Mouse (Mus musculus) spleen, adult 12 weeks (tissue): ENCODE measurements around the gene Efhd1.

Experiments
- DNase-seq: peaks from one replicate; pipeline ENCODE4 v3.0.0; 2022; ENCODE audit warnings: low spot score

Gene Efhd1

GRCm38 (mm10) chr1:87270204-87270603 is 6.0 kb downstream of the Efhd1 start:
- DNase-seq, result no peak

GRCm38 (mm10) chr1:87270641-87271467 is 6.7 kb downstream of the Efhd1 start:
- no peak for DNase-seq

DNA sequence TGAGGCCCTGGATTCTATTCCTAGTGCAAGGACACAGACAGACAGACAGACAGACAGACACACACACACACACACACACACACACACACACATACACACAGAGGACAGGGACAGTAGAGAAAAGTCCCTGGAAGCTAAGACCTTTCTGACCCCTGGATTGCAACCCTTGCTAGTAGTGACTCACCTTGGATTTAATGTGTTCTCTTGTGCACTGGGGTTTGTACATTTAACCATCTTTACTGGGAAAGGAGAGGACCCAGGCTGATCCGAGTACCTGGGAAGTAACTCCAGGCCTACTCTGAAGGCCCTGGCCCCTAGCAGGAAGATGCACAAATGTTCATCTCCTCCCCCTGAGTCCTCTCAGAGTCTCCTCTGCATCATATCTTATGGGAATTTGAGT is 7.4 kb downstream of the Efhd1 start:
- no peak for DNase-seq

DNA sequence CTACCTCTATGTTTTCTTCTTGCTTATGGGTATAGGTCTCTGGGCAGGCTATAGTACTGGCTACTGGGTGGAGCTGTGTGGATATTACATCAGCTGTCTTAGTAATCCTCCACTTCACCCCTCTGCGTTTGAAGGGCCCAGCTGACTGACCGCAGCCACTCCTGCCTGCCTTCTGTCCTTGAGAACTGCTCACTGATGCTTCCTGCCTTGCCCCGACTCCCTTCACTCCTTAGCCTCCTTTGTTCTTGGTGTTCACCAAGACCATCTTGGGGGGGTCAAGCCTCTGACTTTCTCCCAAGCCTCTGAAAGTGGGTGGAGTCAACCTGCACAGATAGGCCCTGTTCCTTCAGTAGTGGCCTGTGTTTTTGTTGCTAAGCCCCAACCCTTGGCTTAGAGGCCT is 8.3 kb downstream of the Efhd1 start:
- no peak for DNase-seq

- DNase-seq, result no peak
Measured at GRCm38 (mm10) chr1:87273514-87273942, 9.4 kb downstream of the Efhd1 start.

DNA sequence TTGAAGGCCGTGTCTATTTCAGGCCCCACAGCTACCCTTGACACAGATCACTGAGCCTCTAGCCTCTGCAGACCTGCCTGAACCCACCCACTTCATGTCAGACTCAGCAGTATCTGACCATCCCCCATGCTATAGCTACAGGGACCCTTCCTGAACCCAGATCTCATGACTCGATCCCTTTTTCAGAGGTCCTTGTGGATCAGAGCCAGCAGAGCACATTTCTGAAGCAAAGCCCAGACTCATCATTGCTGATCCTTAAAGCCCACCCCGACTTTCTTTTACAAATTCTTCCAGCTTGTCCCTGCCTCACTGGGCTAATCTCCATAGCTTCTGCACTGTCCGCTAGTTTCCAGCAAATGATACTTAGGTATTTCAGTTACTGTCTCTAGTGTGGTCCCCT is 10.0 kb downstream of the Efhd1 start:
- no peak for DNase-seq

DNA sequence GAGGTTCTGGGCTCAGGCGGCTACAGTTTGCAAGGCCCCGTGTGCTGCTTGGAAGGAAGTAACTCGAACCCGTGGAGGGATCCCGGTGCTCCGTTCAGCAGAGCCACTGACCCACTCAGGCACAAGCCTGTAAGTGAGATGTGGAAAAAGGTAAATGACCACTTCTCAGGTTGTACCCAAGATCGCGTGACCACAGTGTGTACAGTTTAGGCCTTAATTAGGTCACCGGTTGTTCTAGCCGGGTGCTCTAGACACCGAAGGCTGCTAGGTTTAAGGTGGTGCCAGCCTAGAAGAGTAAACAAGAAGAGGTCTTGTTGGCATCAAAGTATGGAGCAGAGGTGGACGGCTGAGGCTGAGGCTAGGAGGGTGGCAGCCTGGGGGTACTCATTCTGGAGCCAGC is 11.0 kb downstream of the Efhd1 start:
- no peak for DNase-seq

GRCm38 (mm10) chr1:87276056-87276455 is 11.9 kb downstream of the Efhd1 start:
- DNase-seq, result no peak

DNA sequence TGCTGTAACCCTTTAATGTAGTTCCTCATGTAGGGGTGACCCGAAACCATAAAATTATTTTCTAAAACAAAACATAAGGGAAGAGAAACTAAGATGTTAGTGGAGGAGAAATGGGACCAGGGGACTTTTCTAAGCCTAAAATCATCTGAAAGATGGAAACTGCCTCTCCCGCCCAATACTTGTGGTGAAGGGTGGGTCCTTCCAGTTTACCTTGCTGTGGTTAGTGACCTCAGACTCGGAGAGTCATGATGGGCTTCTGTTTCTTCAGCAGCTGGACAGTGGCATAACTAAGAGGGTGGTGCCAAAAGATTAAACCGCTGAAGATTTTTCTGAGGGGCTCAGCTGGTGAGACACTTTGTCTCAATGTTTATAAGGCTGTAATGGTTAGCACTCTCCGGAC is 16.1 kb downstream of the Efhd1 start:
- no peak for DNase-seq

- DNase-seq, result no peak
Measured at GRCm38 (mm10) chr1:87281599-87282412, 17.6 kb downstream of the Efhd1 start.

DNA sequence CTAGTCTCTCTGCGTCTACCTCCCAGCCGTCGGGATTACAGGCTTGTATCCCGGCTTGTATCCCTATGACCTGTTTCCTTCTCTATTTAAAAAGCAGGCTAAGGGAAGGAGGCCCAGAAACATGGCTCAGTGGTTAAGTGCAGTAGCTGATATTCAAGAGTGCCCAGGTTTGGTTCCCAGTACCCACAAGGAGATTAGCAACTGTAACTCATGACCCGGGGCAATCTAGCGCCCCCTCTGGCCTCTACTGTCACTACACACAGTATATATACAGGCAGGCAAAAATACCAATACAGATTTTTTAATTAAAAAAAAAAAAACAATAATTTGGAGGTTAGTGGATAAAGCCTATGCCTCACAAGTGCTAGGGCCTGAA is 18.2 kb downstream of the Efhd1 start:
- DNase-seq, result no peak

- DNase-seq, result no peak
Measured at GRCm38 (mm10) chr1:87283410-87283960, 19.3 kb downstream of the Efhd1 start.

GRCm38 (mm10) chr1:87287105-87287504 is 22.9 kb downstream of the Efhd1 start:
- no peak for DNase-seq

- no peak for DNase-seq
Measured at GRCm38 (mm10) chr1:87291416-87291815, 27.3 kb downstream of the Efhd1 start.

- DNase-seq, result no peak
Measured at GRCm38 (mm10) chr1:87292420-87293190, 28.4 kb downstream of the Efhd1 start.

GRCm38 (mm10) chr1:87294063-87294710 is 30.0 kb downstream of the Efhd1 start:
- DNase-seq, result no peak

DNA sequence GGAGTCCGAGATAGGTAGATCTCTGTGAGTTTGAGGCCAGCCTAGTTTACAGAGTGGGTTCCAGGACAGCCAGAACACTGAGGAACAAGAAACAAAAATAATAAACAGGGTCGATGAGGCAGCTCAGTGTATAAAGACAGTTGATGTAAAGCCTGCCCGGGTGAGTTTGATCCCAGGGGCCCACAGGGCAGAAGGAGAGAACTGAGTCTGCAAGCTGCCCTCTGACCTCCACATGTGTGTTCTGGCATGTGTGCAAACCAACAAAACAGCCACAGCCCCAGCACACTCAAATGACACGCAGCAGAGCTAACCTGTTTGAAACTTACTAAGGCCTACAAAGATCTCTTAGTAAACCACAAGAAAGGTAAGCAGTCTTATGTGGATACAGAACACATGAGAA is 30.8 kb downstream of the Efhd1 start:
- DNase-seq, result no peak

GRCm38 (mm10) chr1:87297346-87297925 is 33.3 kb downstream of the Efhd1 start:
- no peak for DNase-seq

GRCm38 (mm10) chr1:87300360-87301286 is 36.5 kb downstream of the Efhd1 start:
- DNase-seq, result no peak

DNA sequence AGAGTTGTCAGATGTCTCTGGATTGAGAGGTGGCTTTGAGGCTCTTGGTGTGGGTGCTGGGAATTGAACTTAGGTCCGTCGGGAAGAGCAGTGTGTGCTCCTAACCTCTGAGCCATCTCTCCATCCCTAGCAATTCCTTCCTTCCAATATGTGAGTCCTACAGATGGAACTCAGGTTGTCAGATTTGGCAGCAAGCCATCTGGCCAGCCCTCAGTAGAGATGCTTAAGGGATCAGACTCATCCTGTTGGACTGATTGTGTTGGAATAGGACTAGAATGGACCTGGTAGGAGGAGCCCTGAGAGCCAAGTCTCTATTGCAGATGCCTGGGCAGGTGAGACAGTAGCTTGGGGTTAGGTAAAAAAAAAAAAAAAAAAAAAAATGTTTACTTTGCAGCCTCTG is 37.8 kb downstream of the Efhd1 start:
- DNase-seq, result no peak
